Mouse (Mus musculus) ES-CJ7 (cell line): Measurements from ENCODE around the gene Tmem178b.

Experiments used
- DNase-seq: peaks from one replicate; pipeline ENCODE4 v3.0.0; 2011; ENCODE audit warnings: low read depth, low spot score

Gene Tmem178b

GRCm38 (mm10) chr6:40249939-40250338 lies 376.9 kb downstream of the Tmem178b start:
- DNase-seq = no peak

- DNase-seq = no peak
These were observed 390.6 kb downstream of the Tmem178b start for GRCm38 (mm10) chr6:40263687-40264086.

- DNase-seq = no peak
These were observed 427.6 kb downstream of the Tmem178b start for GRCm38 (mm10) chr6:40300707-40301106.

GRCm38 (mm10) chr6:40303379-40303778 lies 430.3 kb downstream of the Tmem178b start:
- peak; percentile 61 for DNase-seq
